Mouse (Mus musculus) stomach, postnatal 0 days (tissue): ENCODE data around the gene Olfr625-ps1.

Source experiments
- CTCF ChIP-seq: IDR thresholded peaks from 2 replicates; pipeline ENCODE4 v1.5.1; 2016; ENCODE audit warnings: antibody characterized with exemption, low read depth, mild to moderate bottlenecking, moderate library complexity
- EP300 ChIP-seq: optimal IDR thresholded peaks from 2 replicates; pipeline ENCODE3; 2016; ENCODE audit warnings: antibody characterized with exemption

DNA sequence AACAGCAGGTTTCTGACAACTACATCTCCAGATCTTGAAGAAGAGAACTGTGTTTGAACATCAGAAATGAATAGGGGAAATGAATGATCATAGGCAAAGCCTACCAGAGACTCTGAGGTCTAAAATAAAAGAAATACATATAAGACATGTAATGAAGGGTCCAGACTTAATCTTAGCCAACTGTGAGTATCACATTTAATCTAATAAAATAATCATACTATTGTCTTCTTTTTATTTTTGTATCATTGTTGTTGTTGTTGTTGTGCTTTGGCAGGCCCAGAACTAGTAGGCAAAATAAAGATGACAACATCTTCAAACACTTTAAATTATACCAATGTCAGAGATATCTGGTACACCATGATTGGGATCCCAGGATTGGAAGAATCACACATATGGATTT, at the start of gene Olfr625-ps1:
- no peak for TF ChIP-seq CTCF
- TF ChIP-seq EP300: no peak
